Mouse (Mus musculus): ENCODE data around the gene Ccdc9. TPM values are rescaled to one million over a fixed set of nuclear protein-coding genes. Genes with fewer than 3 reads are reported as not detected.

The Ccdc9 gene
- polyA plus RNA-seq, 1 experiment, result 24.9 TPM

DNA sequence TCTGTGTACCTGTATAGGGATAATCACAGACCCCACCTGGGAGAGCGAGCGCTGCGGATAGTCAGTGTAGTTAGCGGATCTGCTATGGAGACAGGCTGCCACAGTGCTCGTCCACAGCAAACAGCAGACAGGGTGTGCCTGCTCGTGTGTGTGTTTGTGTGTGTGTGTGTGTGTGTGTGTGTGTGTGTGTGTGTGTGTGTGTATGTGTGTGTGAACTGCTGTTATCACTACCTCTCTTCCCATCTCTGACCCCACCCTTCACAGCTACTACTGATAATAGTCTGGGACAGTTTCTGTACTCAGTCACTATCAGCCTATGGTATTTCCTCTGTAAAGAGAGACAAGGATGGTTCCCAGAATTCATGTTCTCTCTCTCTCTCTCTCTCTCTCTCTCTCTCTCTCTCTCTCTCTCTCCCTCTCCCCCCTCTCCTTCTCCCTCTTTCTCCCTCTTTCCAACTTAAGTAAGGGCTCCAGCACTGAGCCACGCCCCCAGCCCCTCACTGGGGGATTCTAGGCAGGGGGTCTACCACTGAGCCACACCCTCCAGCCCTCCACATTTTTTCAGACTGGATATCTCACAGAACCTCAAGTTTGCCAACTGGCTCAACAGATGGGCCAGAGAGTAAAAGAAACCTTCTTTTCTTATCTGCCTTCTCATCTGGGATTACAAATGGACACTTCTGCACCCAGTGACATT, 46.2 kb downstream of the Ccdc9 start:
- no peak for TF ChIP-seq POLR2A (IDR thresholded peaks at IDR 0.05; ENCODE audit: low read depth, low read length)
- TF ChIP-seq CTCF (IDR thresholded peaks at IDR 0.05; ENCODE audit: extremely low read depth, insufficient read length, insufficient replicate concordance, low read depth, low read length), result no peak
- H3K4me1 ChIP-seq (ENCODE audit: control insufficient read depth, insufficient read depth, insufficient read length, low read length), result peaks cover 2% of the 10 kb centered on the region; the same call in 1 of the 2 replicates
- no peak overlapping the region for H3K4me3 ChIP-seq (ENCODE audit: low read depth, low read length)
- no peak overlapping the region for H3K27ac ChIP-seq (ENCODE audit: insufficient read depth, low read depth, low read length)
- 60% methylated on average over 7 of the region's 7 CpGs for WGBS
- H3K27me3 ChIP-seq (ENCODE audit: control insufficient read depth, insufficient read depth, low read length), result no peaks in the 10 kb centered on the region
- no peaks in the 10 kb centered on the region for H3K36me3 ChIP-seq (ENCODE audit: control insufficient read depth, insufficient read depth, low read length)

- Histone ChIP-seq H3K4me1 (ENCODE audit: control insufficient read depth, insufficient read depth, insufficient read length, low read length) (peaks cover 2% of the 10 kb centered on the region; the same call in 1 of the 2 replicates), H3K27me3 (ENCODE audit: control insufficient read depth, insufficient read depth, low read length) (no peaks in the 10 kb centered on the region), H3K27ac (ENCODE audit: insufficient read depth, low read depth, low read length) (no peak overlapping the region), H3K36me3 (ENCODE audit: control insufficient read depth, insufficient read depth, low read length) (no peaks in the 10 kb centered on the region), H3K4me3 (ENCODE audit: low read depth, low read length) (no peak overlapping the region)
- TF ChIP-seq POLR2A (IDR thresholded peaks at IDR 0.05; ENCODE audit: low read depth, low read length), result no peak
- TF ChIP-seq CTCF (IDR thresholded peaks at IDR 0.05; ENCODE audit: extremely low read depth, insufficient read length, insufficient replicate concordance, low read depth, low read length), result no peak
- WGBS, result 56% methylated on average over 9 of the region's 9 CpGs
Measured at GRCm38 (mm10) chr7:16239554-16239997, 47.0 kb downstream of the Ccdc9 start.

DNA sequence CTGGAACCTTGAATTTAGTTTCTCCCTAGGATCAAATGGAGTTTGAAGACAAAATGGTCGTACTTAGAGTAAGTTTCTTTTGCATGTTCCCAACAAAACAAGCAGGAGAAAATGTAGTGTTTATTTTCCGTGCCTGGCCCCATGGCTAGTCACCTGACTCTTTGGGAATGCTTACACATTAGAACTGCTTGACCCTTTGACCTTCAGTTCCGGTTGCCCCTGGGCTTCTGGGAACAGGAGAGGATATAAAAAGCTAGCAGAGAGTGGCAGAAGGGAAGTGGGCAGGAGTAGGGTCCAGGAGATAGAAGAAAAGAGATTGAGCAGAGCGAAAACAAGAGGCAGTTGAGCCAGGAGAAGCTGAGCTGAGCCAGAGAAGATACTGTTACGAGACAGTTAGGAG, 56.7 kb downstream of the Ccdc9 start:
- H3K27ac ChIP-seq (ENCODE audit: insufficient read depth, low read depth, low read length), result peak overlapping the region; percentile 63
- H3K27me3 ChIP-seq (ENCODE audit: control insufficient read depth, insufficient read depth, low read length), result no peaks in the 10 kb centered on the region
- 39% methylated on average over 5 of the region's 5 CpGs for WGBS
- H3K36me3 ChIP-seq (ENCODE audit: control insufficient read depth, insufficient read depth, low read length), result no peaks in the 10 kb centered on the region
- no peak overlapping the region for H3K4me3 ChIP-seq (ENCODE audit: low read depth, low read length)
- TF ChIP-seq CTCF (IDR thresholded peaks at IDR 0.05; ENCODE audit: extremely low read depth, insufficient read length, insufficient replicate concordance, low read depth, low read length) (no peak), POLR2A (IDR thresholded peaks at IDR 0.05; ENCODE audit: low read depth, low read length) (no peak)
- H3K4me1 ChIP-seq (ENCODE audit: control insufficient read depth, insufficient read depth, insufficient read length, low read length), result no peaks in the 10 kb centered on the region

Other genes with a start within 250 kb of the Ccdc9 start
- gene Bicra, start 238.9 kb downstream of the Ccdc9 start, polyA plus RNA-seq (2012; rRNA removed), result 18.7 and 31.0 TPM in 2 replicates
- gene Zfp541, start 225.0 kb downstream of the Ccdc9 start, polyA plus RNA-seq (2012; rRNA removed), result not detected in 2 replicates
- 82.7 and 139 TPM in 2 replicates for gene Napa, start 188.3 kb downstream of the Ccdc9 start, polyA plus RNA-seq (2012; rRNA removed)
- 15.3 and 31.2 TPM in 2 replicates for gene Kptn, start 166.9 kb downstream of the Ccdc9 start, polyA plus RNA-seq (2012; rRNA removed)
- 1.5 and 1.9 TPM in 2 replicates for gene Slc8a2, start 157.0 kb downstream of the Ccdc9 start, polyA plus RNA-seq (2012; rRNA removed)
- 20.3 and 21.6 TPM in 2 replicates for gene Meis3, start 111.7 kb downstream of the Ccdc9 start, polyA plus RNA-seq (2012; rRNA removed)
- 28.7 and 49.1 TPM in 2 replicates for gene Dhx34, start 64.8 kb downstream of the Ccdc9 start, polyA plus RNA-seq (2012; rRNA removed)
- gene C5ar2, start 42.6 kb downstream of the Ccdc9 start, polyA plus RNA-seq (2012; rRNA removed), result 0.32 and 0.34 TPM in 2 replicates
- 5.4 and 5.7 TPM in 2 replicates for gene C5ar1, start 27.3 kb downstream of the Ccdc9 start, polyA plus RNA-seq (2012; rRNA removed)
- gene Inafm1, start 13.2 kb downstream of the Ccdc9 start, polyA plus RNA-seq (2012; rRNA removed), result 61.0 and 121 TPM in 2 replicates
- 8.3 and 50.9 TPM in 2 replicates for gene Bbc3, start 21.6 kb upstream of the Ccdc9 start, polyA plus RNA-seq (2012; rRNA removed)
- 9.8 and 15.0 TPM in 2 replicates for gene Sae1, start 101.0 kb upstream of the Ccdc9 start, polyA plus RNA-seq (2012; rRNA removed)
- 23.3 and 60.6 TPM in 2 replicates for gene Zc3h4, start 114.1 kb upstream of the Ccdc9 start, polyA plus RNA-seq (2012; rRNA removed)
- gene Tmem160, start 166.0 kb upstream of the Ccdc9 start, polyA plus RNA-seq (2012; rRNA removed), result 156 and 330 TPM in 2 replicates
- 0.05 TPM in 1 of 2 replicates, not detected in the other for gene Npas1, start 190.9 kb upstream of the Ccdc9 start, polyA plus RNA-seq (2012; rRNA removed)